Mouse (Mus musculus) CD4-positive helper T cell, adult 2 months (primary cell): ENCODE measurements around the gene Cd300ld4.
"Not testable (repeated sequence)": the region's sequence is repeated elsewhere in the genome, so short reads cannot be mapped to it uniquely, and the experiment has no call there.

ENCODE experiments used
- DNase-seq: peaks from one replicate; pipeline ENCODE4 v3.0.0-alpha.2; 2012; ENCODE audit warnings: low read depth, missing footprints, low spot score

The Cd300ld4 gene

GRCm38 (mm10) chr11:115026912-115027311 is at the start of gene Cd300ld4:
Gene Cd300ld4, minus strand, starts transcription at chr11:115027012.
- DNase-seq: not testable (repeated sequence)

- DNase-seq: no peak
These were observed 49.0 kb upstream of the Cd300ld4 start for GRCm38 (mm10) chr11:115075859-115076258.

- DNase-seq: no peak
These were observed 48.6 kb upstream of the Cd300ld4 start for GRCm38 (mm10) chr11:115075407-115075806.

- DNase-seq: no peak
These were observed 46.2 kb upstream of the Cd300ld4 start for GRCm38 (mm10) chr11:115073002-115073401.

- no peak for DNase-seq
These were observed 45.0 kb upstream of the Cd300ld4 start for GRCm38 (mm10) chr11:115071631-115072294.

GRCm38 (mm10) chr11:115071015-115071551 is 44.3 kb upstream of the Cd300ld4 start:
- no peak for DNase-seq

- no peak for DNase-seq
These were observed 40.0 kb upstream of the Cd300ld4 start for GRCm38 (mm10) chr11:115066768-115067167.

GRCm38 (mm10) chr11:115062077-115062476 is 35.3 kb upstream of the Cd300ld4 start, which contains the start of gene Cd300e:
Gene Cd300e, minus strand, starts transcription at chr11:115062177.
- no peak for DNase-seq

- no peak for DNase-seq
These were observed 33.0 kb upstream of the Cd300ld4 start for GRCm38 (mm10) chr11:115059797-115060196.

- no peak for DNase-seq
These were observed 31.9 kb upstream of the Cd300ld4 start for GRCm38 (mm10) chr11:115058701-115059100.

- DNase-seq: no peak
These were observed 27.7 kb upstream of the Cd300ld4 start for GRCm38 (mm10) chr11:115054537-115054936.

GRCm38 (mm10) chr11:115052991-115053390 is 26.2 kb upstream of the Cd300ld4 start:
- DNase-seq: no peak

GRCm38 (mm10) chr11:115052206-115052605 is 25.4 kb upstream of the Cd300ld4 start:
- DNase-seq: no peak

GRCm38 (mm10) chr11:115049282-115049895 is 22.6 kb upstream of the Cd300ld4 start:
- DNase-seq: no peak

- no peak for DNase-seq
These were observed 21.4 kb upstream of the Cd300ld4 start, which contains the start of gene Cd300ld3 for GRCm38 (mm10) chr11:115048259-115048658. Gene Cd300ld3, minus strand, starts transcription at chr11:115048409.

GRCm38 (mm10) chr11:115037669-115038068 is 10.9 kb upstream of the Cd300ld4 start, which contains the start of gene Cd300ld5:
Gene Cd300ld5, minus strand, starts transcription at chr11:115037769.
- DNase-seq: not testable (repeated sequence)

GRCm38 (mm10) chr11:115016093-115016492 is 10.7 kb downstream of the Cd300ld4 start, which contains the start of gene Cd300ld2:
Gene Cd300ld2, minus strand, starts transcription at chr11:115016193.
- DNase-seq: not testable (repeated sequence)

GRCm38 (mm10) chr11:115004070-115004469 is 22.7 kb downstream of the Cd300ld4 start:
- DNase-seq: no peak

GRCm38 (mm10) chr11:115001474-115002040 is 25.3 kb downstream of the Cd300ld4 start, which contains the start of gene Cd300c2:
Gene Cd300c2, minus strand, starts transcription at chr11:115001880.
- DNase-seq: no peak

- DNase-seq: no peak
These were observed 37.0 kb downstream of the Cd300ld4 start, which contains the start of gene Cd300ld for GRCm38 (mm10) chr11:114989793-114990192. Gene Cd300ld, minus strand, starts transcription at chr11:114989922.

- DNase-seq: no peak
These were observed 44.9 kb downstream of the Cd300ld4 start for GRCm38 (mm10) chr11:114981866-114982265.

- no peak for DNase-seq
These were observed 54.1 kb downstream of the Cd300ld4 start for GRCm38 (mm10) chr11:114972726-114973125.
